Mouse (Mus musculus): Measurements from ENCODE around the gene Ube2h. TPM values are rescaled to one million over a fixed set of nuclear protein-coding genes. Genes with fewer than 3 reads are reported as not detected.
"Not testable (repeated sequence)": the region's sequence is repeated elsewhere in the genome, so short reads cannot be mapped to it uniquely, and the experiment has no call there.

Ube2h gene
- total RNA-seq, 2 experiments from 2014 or later, result 55.3 to 58.6 TPM

GRCm38 (mm10) chr6:30212468-30212867, 91.9 kb downstream of the Ube2h start:
- no peak for DNase-seq
- intact Hi-C loops (cut with DNase I; ENCODE audit: low total_unique reads), result loop anchor here (10.0 kb wide), 1 partner anchor 142 kb away; no protein-coding TSS in a partner anchor

DNA sequence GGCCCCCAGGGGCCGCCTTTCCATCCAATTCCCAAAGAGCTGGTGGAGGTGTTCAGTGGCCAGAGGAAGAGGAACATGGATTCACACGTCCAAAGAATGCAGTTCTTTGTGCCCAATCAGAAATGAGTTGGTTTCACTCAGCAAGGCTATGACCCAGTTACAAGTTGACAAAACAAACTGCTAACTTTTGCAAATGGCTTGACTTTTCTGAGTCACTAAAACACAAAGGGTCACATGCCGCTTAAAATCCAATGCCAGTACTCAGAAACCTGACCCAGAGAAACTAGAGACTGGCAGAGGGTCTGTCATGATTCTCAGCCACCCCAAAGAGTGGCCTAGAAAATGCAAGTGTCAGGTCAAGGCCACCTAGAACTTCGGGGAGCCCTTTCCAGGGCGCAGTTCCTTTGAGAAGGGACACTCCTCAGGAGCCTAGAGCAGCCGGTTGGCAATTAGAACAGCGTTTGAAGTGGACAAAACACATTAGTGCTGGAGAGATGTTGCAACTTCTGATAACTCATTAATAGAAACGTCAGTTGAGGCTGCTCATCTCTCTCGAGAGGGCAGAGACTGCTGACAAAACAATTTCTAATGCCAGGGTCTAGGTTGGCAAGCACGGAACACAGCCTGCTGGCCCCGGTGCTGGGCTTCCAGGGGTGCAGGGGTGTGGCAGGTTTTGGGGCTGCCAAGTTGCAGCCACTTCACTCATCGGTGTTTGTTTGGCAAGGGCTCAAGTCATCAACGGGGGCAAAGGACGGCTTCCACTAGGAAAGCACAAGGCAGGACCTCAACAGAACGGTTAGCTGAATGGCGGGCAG, 92.5 kb downstream of the Ube2h start:
- DNase-seq, result no peak
- intact Hi-C loops (cut with DNase I; ENCODE audit: low total_unique reads), result loop anchor here (10.0 kb wide), 1 partner anchor 143 kb away; no protein-coding TSS in a partner anchor

- peak; percentile 64 for DNase-seq
- intact Hi-C loops (cut with DNase I; ENCODE audit: low total_unique reads), result loop anchor here (10.0 kb wide), 1 partner anchor 144 kb away; no protein-coding TSS in a partner anchor
Measured at GRCm38 (mm10) chr6:30210788-30211187, 93.6 kb downstream of the Ube2h start.

GRCm38 (mm10) chr6:30208844-30209243, 95.5 kb downstream of the Ube2h start:
- DNase-seq, result no peak
- intact Hi-C loops (cut with DNase I; ENCODE audit: low total_unique reads), result loop anchor here (10.0 kb wide), 1 partner anchor 354 kb away; no protein-coding TSS in a partner anchor

- DNase-seq, result peak; percentile 78
- intact Hi-C loops (cut with DNase I; ENCODE audit: low total_unique reads), result loop anchor here (10.0 kb wide), 1 partner anchor 351 kb away; no protein-coding TSS in a partner anchor
Measured at GRCm38 (mm10) chr6:30205587-30206202, 98.6 kb downstream of the Ube2h start.

GRCm38 (mm10) chr6:30205180-30205538, 99.2 kb downstream of the Ube2h start:
- intact Hi-C loops (cut with DNase I; ENCODE audit: low total_unique reads), result loop anchor here (10.0 kb wide), 1 partner anchor 350 kb away; no protein-coding TSS in a partner anchor
- not testable (repeated sequence) for DNase-seq

DNA sequence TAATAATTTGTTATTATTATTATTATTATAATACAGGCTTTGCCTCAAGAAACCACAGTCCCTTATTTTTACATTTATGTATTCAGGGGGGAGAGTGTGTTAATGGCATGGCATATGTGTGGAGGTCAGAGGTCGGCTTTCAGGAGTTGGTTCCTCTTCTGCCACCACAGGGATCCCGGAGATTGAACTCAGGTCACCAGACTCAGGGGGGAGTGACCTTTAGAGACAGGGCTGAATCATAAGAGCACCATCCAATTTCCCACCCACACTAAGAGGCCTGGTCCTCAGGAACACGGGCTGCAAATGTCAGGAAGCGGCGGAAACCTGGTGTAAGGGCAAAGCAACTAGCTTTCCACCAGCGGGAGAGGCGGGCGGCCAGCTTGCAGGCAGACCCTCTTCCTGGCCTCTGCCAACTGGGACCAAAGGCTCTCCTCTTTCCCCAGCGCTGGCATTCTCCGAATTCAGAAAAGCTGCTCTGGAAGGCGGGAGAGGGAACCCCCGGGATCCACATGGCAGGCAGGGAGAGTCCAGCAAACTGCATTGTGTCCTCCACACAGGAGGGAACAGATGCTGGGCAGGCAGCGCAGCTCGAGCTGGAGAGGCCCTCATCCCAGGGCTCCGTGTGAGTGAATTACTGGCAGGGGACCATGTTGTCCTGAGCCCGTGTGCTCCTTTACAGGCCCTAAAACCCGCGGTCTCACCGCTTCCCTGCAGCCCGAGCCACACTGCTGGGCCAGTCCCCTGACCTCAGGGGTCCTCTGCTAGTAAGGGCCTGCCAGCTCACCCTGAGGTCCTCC, 99.8 kb downstream of the Ube2h start:
- no peak for DNase-seq
- intact Hi-C loops (cut with DNase I; ENCODE audit: low total_unique reads), result loop anchor here (10.0 kb wide), 1 partner anchor 350 kb away; no protein-coding TSS in a partner anchor

DNA sequence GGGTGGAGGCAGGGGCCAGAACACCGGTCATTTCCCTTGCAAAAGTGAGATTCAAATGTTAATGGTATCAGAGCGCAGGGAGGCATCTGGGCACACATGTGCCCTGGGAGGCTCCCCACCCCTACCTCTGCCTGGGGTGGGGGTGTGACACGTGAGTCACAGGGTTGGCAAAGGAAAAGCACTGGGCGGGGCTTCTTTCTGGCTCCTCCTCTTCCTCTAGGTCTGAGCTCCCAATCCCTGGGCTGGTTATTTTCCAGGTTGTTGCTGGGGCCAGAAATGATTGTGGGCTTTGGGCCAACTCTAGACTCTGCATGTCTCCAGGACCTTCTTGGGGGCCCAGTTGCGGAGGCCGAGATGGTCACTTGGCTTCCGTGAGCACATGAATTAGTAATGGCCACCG, 108.2 kb downstream of the Ube2h start:
- intact Hi-C loops (cut with DNase I; ENCODE audit: low total_unique reads), result no loop called here
- no peak for DNase-seq

- intact Hi-C loops (cut with DNase I; ENCODE audit: low total_unique reads), result no loop called here
- DNase-seq, result no peak
Measured at GRCm38 (mm10) chr6:30195656-30196055, 108.7 kb downstream of the Ube2h start.

GRCm38 (mm10) chr6:30183624-30184023, 120.7 kb downstream of the Ube2h start:
- intact Hi-C loops (cut with DNase I; ENCODE audit: low total_unique reads), result no loop called here
- DNase-seq, result no peak

- intact Hi-C loops (cut with DNase I; ENCODE audit: low total_unique reads), result no loop called here
- no peak for DNase-seq
Measured at GRCm38 (mm10) chr6:30182038-30182437, 122.3 kb downstream of the Ube2h start.

DNA sequence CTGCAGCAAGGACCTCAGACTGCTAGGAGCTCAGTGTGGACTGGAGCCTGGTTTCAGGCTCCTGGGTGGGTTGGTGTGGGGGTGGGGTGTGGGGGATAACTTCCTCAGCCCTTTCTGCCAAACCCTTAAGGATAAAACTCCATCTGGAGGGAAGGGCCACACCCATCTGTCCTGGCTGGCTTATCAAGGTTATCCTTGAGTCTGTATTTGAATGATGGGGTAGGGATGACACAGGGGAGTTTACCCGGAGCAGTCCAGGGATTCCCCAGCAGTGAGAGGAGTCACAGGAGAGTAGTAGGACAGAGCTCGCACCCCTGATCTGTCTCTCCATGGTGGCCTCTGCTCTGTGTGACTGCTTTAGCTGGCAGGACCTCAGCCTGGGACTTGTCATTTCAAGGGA, 124.0 kb downstream of the Ube2h start:
- intact Hi-C loops (cut with DNase I; ENCODE audit: low total_unique reads), result no loop called here
- no peak for DNase-seq

- intact Hi-C loops (cut with DNase I; ENCODE audit: low total_unique reads), result no loop called here
- no peak for DNase-seq
Measured at GRCm38 (mm10) chr6:30179046-30179445, 125.3 kb downstream of the Ube2h start.

DNA sequence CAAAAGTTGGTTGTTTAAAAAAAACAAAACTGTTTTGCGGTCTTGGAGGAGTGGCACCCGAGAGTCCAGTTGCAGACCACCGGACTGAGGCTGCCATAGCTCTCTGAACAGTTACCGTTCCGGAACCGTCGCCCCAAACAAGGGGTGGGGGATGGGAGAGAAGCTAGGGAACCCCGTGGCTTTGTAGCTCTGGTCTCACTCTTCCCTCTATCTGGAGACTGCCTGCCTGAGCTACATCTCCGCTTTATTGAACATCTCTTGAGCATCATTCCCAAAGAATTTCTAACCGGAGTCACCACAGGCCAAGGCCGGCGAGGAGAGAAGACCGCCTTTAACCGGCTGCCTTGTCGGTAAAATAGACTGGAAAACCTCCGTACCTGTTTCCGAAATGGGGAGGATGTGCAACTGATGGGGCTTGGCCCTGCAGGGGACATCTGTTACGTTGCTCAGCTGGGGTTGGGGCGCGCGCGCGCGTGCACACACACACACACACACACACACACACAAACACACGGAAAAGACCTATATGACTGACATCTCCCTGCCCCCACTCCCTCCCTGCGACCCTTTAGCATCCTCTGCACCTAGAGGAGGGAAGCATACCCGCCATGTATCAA, 126.2 kb downstream of the Ube2h start:
- intact Hi-C loops (cut with DNase I; ENCODE audit: low total_unique reads), result no loop called here
- DNase-seq, result no peak

DNA sequence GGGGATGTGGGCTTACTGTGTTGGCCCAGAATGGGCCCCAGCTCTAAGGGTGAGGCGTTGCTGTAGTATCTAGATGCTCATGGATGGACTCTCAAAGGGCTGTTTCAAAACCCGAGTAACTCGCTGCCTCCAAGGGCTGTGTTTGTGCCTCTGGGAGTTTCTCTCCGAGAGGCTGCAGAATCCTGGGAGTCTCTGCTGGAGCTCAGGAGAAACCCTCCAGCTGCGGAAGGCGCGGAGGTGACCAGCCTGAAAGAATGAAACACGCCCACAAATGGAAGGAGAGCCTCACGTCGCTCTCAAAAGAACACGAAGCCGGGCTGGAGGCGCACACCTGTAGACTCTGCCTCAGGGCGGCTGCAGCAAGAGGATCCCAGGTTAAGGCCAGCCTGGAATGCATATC, 127.0 kb downstream of the Ube2h start:
- DNase-seq, result no peak
- intact Hi-C loops (cut with DNase I; ENCODE audit: low total_unique reads), result no loop called here

GRCm38 (mm10) chr6:30176496-30176895, 127.8 kb downstream of the Ube2h start:
- no peak for DNase-seq
- intact Hi-C loops (cut with DNase I; ENCODE audit: low total_unique reads), result no loop called here

GRCm38 (mm10) chr6:30175918-30176421, 128.4 kb downstream of the Ube2h start:
- no peak for DNase-seq
- intact Hi-C loops (cut with DNase I; ENCODE audit: low total_unique reads), result no loop called here

- no peak for DNase-seq
Measured at GRCm38 (mm10) chr6:30175225-30175917, 129.0 kb downstream of the Ube2h start.

More at GRCm38 (mm10) chr6:30175225-30175917, 129.0 kb downstream of the Ube2h start:
- intact Hi-C loops (cut with DNase I; ENCODE audit: low total_unique reads), result no loop called here

Measured in gastrocnemius, postnatal 14 days (tissue).